Comparison of ENCODE assay signal across 8 mouse cellular contexts in genomic region chrX:8892343-8893155, GRCm38 (mm10). TPM values are rescaled to one million over a fixed set of nuclear protein-coding genes. Genes with fewer than 3 reads are reported as not detected.
DNase-seq lines count a peak whose midpoint lies in the region; ATAC-seq lines count a peak whose summit lies in the region.

B630019K06Rik (plus strand) TSS chrX:8892382.

- peak within 1 kb of the TSS; percentile 82 for H3K27ac ChIP-seq in intestine, embryonic 14.5 days (ENCODE audit: low read depth)

- no peaks in the 10 kb centered on the region for H3K4me1 ChIP-seq in intestine, embryonic 14.5 days (replicated peaks; ENCODE audit: control insufficient read depth, insufficient read depth, low read length)

- peak; percentile 85 to 91 for DNase-seq in adrenal gland, adult (ENCODE audit: inconsistent age in 2 of 2, low spot score in 1 of 2)
- peak; percentile 61 for DNase-seq in embryo, embryonic 10.5 days (ENCODE audit: low spot score)
- DNase-seq in gastrocnemius, postnatal 36 days = peak; percentile 47
- peak; percentile 73 for DNase-seq in intestine, embryonic 14.5 days (ENCODE audit: low spot score)
- peak; percentile 39 to 57 for DNase-seq in left cerebral cortex, postnatal 14 days (ENCODE audit: low spot score in 2 of 2)
- DNase-seq in right cerebral cortex, postnatal 14 days = peak; percentile 50
- no peak for DNase-seq in c-Kit-positive CD71-positive TER-119-positive erythroid progenitor cells, embryonic 14.5 days (ENCODE audit: low spot score)

- peak within 1 kb of the TSS; percentile 57 for H3K4me2 ChIP-seq in intestine, embryonic 14.5 days (ENCODE audit: low read length)

- ATAC-seq in intestine, embryonic 14.5 days (replicated peaks; ENCODE audit: low FRiP score, low TSS enrichment, low read depth) = peak; percentile 93
- ATAC-seq in megakaryocyte progenitor cell, adult 5-6 weeks (replicated peaks; ENCODE audit: poor library complexity) = peak; percentile 88

- intact Hi-C loops in gastrocnemius, postnatal 36 days (cut with DNase I) = no loop called here
- intact Hi-C loops in left cerebral cortex, postnatal 14 days (cut with DNase I) = no loop called here

- H3K27me3 ChIP-seq in intestine, embryonic 14.5 days (replicated peaks; ENCODE audit: control insufficient read depth, insufficient read depth, low read length) = no peaks in the 10 kb centered on the region

- H3K36me3 ChIP-seq in intestine, embryonic 14.5 days (ENCODE audit: control insufficient read depth, insufficient read depth, low read length) = no peaks in the 10 kb centered on the region

- H3K4me3 ChIP-seq in intestine, embryonic 14.5 days (ENCODE audit: low read depth, low read length) = peak within 1 kb of the TSS; percentile 49

- H3K9me3 ChIP-seq in intestine, embryonic 14.5 days (ENCODE audit: control insufficient read depth, low read length) = no peaks in the 10 kb centered on the region

- peak within 1 kb of the TSS; percentile 65 for H3K9ac ChIP-seq in intestine, embryonic 14.5 days (ENCODE audit: low read length)

- WGBS in intestine, embryonic 14.5 days = 18% methylated on average over 56 of the region's 95 CpGs

RNA-seq across cellular contexts. Expression of gene B630019K06Rik, which starts in this region (rescaled TPM):
- under 1 TPM; 0.36 to 0.42 TPM for total RNA-seq in gastrocnemius, postnatal 36 days (2021)
- polyA plus RNA-seq in intestine, embryonic 14.5 days (2014; fragmentation: Nextera tagmentation; extraction: Ambion mirVana) = 3.8 and 4.1 TPM in 2 replicates
- 10 to 100 TPM; 22.5 to 27.8 TPM for total RNA-seq in left cerebral cortex, postnatal 14 days (2021)
- 0.79 and 1.3 TPM in 2 replicates for total RNA-seq in megakaryocyte progenitor cell, adult 5-6 weeks (2015)
- total RNA-seq in megakaryocyte progenitor cell, adult 5-6 weeks (2017) = 0.64 and 0.75 TPM in 2 replicates

Comparison
In these comparisons a context has a peak if more than half of its experiments do, and no peak if none do; other contexts are left out.
1. RNA of gene B630019K06Rik (total RNA-seq): 22.5 to 27.8 TPM in left cerebral cortex, postnatal 14 days; 0.64 to 1.3 TPM in megakaryocyte progenitor cell, adult 5-6 weeks and 0.36 to 0.42 TPM in gastrocnemius, postnatal 36 days; every median in the first group is over 10 times any median in the second.
2. Peak in DNase-seq in gastrocnemius, postnatal 36 days; RNA of the gene not detected or under 1 TPM.